Mouse (Mus musculus) CH12.LX (cell line): ENCODE data around the gene Galm.

Experiments
- CTCF ChIP-seq, 2 experiments: IDR thresholded peaks in 1 of 2; conservative IDR thresholded peaks in 1 of 2; 2 replicates each; pipeline ENCODE4 v1.5.1; 2011 to 2012; ENCODE audit warnings: low read depth in 2 of 2, low read length in 2 of 2, improper control_type of control experiment in 1 of 2, inconsistent platforms in 1 of 2, mild to moderate bottlenecking in 1 of 2, moderate library complexity in 1 of 2
- EP300 ChIP-seq: IDR thresholded peaks from 2 replicates; pipeline ENCODE4 v1.6.1; 2011; ENCODE audit warnings: low read length, improper control_type of control experiment
- MAFK ChIP-seq: IDR thresholded peaks from 2 replicates; pipeline ENCODE4 v1.6.1; 2011; ENCODE audit warnings: low read length, improper control_type of control experiment; ENCODE audit not compliant: insufficient replicate concordance
- MEF2A ChIP-seq: IDR thresholded peaks from 2 replicates; pipeline ENCODE4 v1.6.1; 2014; ENCODE audit warnings: low read depth, mild to moderate bottlenecking, inconsistent platforms, low read length, improper control_type of control experiment, borderline replicate concordance
- NELFE ChIP-seq: IDR thresholded peaks from 2 replicates; pipeline ENCODE4 v1.6.1; 2011; ENCODE audit warnings: low read depth, low read length, improper control_type of control experiment
- POLR2A ChIP-seq: IDR thresholded peaks from 2 replicates; pipeline ENCODE4 v1.6.1; 2011; ENCODE audit warnings: low read depth, mild to moderate bottlenecking, improper control_type of control experiment, low read length
- TBP ChIP-seq: conservative IDR thresholded peaks from 2 replicates; pipeline ENCODE4 v1.6.1; 2011; ENCODE audit warnings: low read depth, low read length, improper control_type of control experiment
- ZNF384 ChIP-seq: IDR thresholded peaks from 2 replicates; pipeline ENCODE4 v1.6.1; 2012; ENCODE audit warnings: low read depth, low read length, improper control_type of control experiment, inconsistent platforms

- TF ChIP-seq CTCF (conservative IDR thresholded peaks at IDR 0.05 in 1 of 2, IDR thresholded peaks at IDR 0.05 in 1 of 2; ENCODE audit: low read depth in 2 of 2, low read length in 2 of 2) = no peak
- TF ChIP-seq MEF2A = no peak
- TF ChIP-seq POLR2A = no peak
- no peak for TF ChIP-seq EP300
- no peak for TF ChIP-seq ZNF384
- TF ChIP-seq NELFE = no peak
- TF ChIP-seq MAFK = no peak
- no peak for TF ChIP-seq TBP
Observed at GRCm38 (mm10) chr17:80220131-80220530, 92.9 kb downstream of the Galm start.
